Mouse (Mus musculus): Measurements from ENCODE around the gene Hoxc9.

DNA sequence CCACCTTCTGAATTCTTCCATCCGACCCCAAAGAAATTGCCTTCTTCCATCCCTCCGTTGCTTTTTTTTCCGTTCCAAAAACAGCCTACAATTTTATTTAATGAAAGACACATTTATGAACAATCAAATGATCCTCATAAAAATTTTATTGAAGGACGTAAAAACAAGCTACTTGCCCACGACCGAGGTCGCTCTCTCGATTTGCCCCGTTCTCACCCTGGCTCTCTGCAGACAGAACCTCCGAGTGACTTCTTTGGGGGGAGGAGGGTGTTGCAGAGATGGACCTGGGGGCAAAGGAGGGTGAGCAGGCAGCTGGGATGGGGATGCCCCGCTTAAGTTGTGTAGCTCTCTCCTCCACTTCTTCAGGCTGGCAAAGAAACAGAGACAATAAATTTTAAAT is 4.1 kb downstream of the Hoxc9 start:
- TF ChIP-seq CTCF (conservative IDR thresholded peaks at IDR 0.05; ENCODE audit: insufficient read depth, insufficient read length, low read depth, low read length): no peak
- no peak for TF ChIP-seq POLR2A (IDR thresholded peaks at IDR 0.05; ENCODE audit: low read depth, low read length)
